Mouse (Mus musculus) kidney, adult 11 months (tissue): ENCODE measurements around the gene Pcnx.

Experiments used
- DNase-seq: peaks from one replicate; pipeline ENCODE4 v3.0.0; 2022

Gene Pcnx

DNA sequence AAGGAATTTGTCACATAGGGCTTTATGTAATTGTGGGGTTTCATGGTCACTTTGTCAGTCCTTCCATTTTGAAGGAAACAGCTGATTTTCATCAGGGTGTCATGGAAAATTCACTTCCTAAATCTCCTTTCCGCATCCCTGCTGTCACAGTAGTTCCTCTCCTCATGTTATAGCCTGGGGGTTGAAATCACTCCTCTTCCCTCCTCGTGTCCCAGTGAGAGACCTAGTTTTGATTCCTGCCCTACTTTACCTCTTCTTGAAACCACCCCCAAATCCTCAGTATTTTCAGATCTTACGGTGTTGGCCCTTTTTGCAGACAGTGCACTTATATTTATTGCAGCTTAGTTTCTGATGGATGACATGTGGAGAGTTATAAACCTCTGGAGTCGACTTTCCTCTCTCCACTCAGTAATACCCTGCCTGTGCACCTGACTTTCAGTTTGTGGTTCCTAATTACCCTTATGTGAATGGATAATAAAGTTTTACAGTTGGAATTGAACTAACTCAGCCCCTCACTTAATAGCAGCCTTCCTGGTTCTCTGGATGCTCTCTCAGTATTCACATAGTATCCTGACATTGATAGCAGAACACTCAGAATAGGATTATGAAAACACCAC, 48.0 kb downstream of the Pcnx start:
- DNase-seq = no peak

DNA sequence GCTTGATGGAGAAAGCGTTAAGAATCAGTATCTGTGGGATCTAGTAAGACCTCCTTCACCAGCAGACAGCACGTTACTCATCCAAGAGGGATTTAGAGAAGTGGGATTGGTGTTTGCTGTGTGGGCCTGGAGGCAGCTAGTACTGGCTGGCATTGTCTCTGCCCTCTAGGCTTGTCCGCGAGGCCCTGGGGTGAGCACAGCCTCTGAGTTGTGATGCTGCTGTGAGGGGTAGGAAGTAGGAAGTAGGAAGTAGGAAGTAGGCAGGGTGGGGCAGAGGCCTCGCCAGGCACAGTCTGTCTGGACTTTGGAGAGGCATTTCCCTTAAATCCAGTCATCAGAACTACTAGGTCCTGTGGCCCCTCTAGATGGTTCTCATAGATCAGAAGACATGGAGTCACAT, 50.6 kb downstream of the Pcnx start:
- DNase-seq = no peak

DNA sequence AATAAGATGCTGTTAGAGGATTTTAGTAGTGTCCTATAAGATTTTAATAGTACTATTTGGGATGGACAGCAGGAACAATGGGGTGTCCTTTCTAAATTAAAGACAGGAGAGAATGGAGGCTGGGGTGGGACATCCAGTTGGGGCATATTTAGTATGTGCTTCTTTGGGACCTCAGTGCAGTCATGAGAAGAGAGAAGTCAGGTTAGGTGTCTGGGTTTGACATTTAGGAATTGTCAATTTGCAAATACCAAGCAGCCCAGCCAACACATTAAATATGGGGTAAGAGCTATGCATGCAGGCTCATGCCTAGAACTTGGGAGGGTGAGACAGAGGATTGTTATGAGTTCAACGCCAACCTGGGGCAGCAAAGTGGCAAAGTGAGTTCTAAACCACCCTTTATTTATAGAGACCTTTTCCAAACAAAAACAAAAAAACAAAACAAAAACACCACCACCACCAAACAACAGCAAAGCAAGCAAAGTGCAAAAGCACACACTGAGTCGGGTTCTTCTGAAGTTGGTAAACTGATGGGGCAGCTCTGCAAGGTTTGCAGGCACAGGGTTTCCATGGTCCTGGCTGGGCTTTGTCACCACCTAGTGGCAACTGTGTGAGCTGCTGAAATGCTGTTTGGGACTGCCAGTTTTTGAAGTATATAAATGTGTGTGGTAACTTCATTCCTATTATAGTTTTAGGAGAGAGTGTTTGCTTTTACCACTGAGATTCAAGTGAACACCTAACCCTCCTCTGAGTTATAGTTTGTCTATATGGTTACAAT, 55.5 kb downstream of the Pcnx start:
- peak; percentile 49 for DNase-seq

DNA sequence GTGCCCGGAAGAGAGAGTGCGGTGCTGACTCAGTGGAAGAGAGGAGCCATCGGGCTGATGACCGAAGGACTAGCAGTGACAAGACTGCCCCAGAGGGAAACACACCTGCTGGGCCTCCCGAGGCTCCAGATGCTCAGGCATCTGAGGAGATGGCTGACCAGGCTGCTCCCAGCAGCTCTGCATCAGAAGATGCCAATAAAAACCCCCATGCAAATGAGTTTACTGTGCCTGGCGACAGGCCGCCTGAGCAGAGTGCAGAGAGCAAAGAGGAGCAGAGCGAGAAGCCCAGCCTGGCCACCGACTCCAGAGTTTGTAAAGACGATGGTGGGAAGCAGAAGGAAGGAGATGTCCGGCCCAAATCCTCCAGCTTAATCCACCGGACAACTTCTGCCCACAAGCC, 58.5 kb downstream of the Pcnx start:
- no peak for DNase-seq

DNA sequence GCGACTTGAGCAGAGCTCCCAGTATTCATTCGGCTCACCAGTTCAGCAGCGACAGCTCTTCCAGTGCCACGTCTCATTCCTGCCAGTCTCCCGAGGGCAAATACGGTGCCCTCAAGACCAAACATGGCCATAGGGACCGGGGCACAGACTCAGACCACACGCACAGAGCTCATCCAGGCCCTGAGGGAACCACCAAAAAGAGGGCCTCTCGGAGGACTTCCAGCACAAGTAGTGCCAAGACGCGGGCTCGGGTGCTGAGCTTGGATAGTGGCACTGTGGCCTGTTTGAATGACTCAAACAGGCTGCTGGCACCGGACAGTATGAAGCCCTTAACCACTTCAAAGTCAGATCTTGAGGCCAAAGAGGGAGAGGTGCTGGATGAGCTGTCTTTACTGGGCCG, 59.1 kb downstream of the Pcnx start:
- DNase-seq = no peak

DNA sequence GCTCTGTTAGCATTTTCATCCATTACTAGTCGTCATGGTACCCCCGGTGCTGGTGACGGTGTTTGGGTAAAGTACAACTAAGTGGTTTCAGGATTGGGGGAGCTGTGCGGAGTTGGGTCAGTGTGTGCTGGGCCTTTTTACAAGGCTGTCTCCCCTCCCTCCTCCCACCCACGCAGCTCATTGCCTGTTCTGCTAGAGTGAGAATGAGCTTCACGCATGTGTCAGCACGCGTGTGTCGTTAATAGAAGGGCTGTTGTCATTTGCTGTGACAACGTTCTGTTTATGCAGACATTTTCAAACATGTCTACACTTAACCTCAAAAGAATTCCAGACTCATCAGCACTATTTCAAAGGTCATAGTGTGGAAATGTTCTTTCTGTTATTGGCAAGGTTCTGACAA, 60.2 kb downstream of the Pcnx start:
- no peak for DNase-seq

DNA sequence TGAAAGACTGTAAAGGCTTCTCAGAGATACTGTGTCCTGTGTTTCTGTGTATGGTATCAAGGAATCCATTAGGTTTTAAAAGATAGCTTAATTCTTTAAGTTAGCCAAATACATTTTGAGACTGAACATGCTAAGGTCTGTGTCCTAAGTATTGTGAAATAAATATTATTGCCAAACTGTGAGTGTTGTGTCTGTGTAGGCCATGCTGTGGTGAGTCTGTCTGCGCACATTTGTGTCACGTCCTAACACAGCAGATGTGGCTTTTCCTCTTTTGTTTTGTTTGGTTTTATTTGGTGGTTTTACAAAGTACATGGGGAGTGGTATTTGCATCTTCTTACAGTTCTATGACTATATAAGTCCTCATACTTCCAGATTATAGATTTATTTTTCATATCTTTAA, 60.8 kb downstream of the Pcnx start:
- DNase-seq = no peak

DNA sequence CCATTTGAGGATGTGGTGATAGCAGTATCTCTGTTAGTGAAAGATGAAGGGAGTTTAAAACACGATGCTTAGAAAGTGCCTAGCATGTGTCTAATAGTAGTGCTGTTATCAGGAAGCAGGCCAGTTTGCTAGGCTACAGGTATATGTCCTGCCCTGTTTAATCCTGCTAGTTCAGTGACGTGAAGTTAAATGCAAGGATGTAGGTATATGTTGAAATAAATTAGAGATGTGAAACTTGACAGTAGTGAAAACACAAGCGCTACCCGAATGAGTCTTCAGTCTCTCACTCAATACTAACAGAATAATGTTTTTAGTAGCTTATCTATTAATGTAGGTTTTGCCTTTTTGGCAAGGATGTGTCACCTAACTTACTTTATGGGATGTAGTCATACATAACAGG, 62.0 kb downstream of the Pcnx start:
- no peak for DNase-seq

DNA sequence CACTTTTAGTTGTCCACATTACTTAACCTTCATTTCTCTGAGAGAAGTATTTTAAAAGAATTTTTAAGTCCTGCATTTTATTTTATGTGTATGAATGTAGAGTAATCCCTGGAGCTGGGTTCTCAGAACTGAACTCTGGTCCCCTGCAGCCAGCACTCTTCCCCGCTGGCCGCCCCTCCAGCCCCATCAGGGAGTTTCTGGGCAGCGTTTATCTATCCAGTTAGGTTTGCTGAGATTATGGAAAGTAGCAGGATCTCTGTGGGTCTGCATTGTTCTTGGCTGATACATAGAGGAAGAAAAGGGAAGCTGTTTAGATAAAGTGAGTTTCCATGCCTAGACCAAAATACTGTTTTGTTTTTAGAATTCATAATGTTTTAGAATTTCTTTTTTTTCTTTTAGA, 63.0 kb downstream of the Pcnx start:
- no peak for DNase-seq

DNA sequence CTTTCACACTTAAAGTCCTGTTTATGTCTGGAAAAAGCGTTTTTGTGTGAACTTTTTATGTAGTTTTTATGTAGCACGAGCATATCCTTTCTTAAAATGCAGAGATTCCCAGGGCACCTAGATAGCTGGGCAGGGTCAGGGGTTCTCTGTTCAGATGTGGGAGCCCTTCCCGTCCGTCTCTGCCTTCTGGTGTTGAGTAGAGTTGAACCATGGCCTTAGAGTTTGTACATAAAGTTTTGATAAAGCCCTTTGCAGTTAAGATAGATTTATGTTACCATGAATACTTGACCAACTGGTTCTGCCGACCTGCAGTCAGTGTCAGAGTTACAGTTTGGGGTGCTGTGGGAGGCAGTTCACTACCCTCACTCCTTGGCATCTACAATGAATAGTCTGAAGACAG, 67.3 kb downstream of the Pcnx start:
- no peak for DNase-seq

DNA sequence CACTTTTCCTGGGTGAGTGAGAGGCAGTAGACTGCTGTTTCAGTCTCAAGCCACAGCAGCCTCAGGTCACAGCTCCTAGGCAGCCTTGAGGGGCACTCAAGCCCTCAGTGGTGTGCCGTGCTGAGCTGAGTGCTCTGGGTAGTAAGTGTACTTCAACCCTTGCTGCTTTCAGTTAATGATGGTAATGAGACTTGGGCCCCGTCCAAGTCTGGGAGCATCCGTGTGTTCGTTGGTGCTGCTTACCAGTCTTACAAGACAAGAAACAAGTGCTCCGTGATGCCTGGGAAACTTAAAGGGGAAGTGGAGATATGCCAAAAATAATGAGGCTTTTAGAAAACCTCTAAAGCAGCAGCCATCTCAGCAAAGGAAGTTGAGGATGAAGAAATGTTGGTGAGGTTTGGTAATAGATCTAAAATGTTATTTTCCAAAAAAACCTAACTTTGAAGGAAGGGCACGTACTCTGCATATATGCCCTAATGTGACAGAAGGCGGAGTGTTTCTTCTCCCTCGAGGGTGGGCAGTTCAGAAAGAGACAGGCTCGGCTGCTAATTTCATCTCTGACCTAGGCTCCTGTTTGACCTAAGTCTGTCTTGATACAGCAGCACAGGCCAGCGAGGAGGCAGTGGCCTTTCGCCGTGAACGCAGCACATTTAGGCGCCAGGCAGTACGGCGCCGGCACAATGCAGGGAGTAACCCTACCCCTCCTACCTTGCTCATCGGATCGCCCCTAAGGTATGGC, 68.0 kb downstream of the Pcnx start:
- peak; percentile 76 for DNase-seq

DNA sequence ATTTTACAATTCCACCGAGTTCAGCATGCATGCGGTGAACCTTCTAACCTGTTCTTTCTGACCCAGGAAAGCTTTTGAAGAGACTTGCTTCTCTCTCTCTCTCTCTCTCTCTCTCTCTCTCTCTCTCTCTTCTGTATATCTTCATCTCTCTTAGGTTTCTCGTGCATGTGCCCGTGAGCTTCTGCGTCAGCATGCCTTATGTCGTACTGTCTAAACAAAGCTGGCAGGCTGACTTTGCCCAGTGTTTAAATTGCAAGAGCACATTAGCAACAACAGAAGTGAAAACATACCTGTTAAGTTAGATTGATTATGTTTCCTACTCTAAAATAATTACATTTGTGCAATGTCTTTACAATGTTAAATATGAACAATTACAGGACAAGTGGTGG, 68.6 kb downstream of the Pcnx start:
- no peak for DNase-seq

DNA sequence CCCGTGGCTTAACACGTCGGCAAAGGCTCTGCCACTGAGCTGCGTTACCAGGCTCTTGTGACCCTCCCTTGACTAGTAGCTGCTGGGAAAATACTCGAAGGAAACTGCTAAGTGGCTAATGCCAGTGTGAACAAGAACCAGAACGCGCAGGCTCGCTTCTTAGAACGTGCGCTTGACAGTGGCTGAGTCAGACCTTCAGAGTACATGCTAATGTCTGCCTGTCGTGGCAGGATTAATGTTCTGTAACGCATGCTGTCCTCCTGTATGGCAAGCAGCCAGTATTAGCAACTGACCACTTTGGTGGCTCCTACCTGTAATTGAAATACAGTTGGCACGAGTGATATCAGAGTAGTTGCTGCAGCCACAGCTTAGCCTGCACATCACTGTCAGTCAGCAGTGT, 72.2 kb downstream of the Pcnx start:
- peak; percentile 28 for DNase-seq

DNA sequence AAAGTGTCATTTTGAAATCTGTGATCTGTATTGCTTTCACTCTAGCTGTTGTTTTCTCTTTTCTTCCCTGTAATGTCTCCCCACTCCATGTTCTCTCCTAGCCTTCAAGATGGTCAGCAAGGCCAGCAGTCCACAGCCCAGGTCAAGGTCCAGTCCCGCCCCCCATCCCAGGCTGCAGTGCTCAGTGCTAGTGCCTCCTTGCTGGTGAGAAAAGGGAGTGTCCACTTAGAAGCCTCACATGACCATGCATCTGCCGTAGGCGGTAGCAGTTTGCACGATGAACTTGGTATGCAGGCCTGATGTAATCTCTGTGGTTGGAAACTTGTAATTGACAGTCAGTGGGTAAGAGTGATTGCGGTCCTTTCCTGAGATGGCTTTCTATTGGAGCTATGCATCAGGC, 73.6 kb downstream of the Pcnx start:
- peak; percentile 83 for DNase-seq

DNA sequence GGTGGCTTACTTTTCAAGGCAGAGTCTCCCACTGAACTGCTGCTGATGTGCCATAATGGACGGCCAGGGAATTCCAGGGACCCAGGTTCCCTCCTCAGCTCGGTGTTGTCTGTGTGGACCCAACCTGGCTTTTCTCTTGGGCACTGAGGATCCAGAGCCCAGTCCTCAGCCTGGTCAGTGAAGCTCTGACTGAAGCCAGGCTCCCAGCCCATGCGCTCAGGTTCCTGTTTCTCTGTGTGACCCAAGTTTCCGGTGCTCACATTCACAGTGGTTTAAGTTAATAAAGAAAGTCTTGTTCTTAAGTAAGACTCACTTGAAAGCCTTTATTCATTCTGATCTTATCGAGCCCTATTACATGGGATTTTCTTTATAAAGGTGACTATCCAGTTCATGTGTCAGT, 74.7 kb downstream of the Pcnx start:
- no peak for DNase-seq

DNA sequence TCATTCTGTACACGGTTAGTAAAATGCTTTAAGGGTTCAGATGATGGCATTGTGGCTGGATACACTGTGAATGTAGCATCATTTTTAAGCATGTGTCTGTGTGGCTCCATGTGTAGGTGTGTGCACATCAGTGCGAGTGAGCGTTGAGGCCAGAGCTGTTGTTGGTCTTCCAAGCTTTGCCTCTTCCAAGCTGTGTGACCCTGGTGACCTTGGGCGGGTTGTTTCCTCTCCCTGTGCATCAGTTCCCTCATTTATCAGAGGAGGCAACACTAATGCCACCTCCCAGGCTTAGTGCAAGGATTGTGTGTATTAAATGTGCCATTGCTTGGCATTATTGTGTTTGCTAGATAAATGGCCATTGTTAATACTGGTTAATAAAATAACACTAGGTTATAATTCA, 76.2 kb downstream of the Pcnx start:
- no peak for DNase-seq

DNA sequence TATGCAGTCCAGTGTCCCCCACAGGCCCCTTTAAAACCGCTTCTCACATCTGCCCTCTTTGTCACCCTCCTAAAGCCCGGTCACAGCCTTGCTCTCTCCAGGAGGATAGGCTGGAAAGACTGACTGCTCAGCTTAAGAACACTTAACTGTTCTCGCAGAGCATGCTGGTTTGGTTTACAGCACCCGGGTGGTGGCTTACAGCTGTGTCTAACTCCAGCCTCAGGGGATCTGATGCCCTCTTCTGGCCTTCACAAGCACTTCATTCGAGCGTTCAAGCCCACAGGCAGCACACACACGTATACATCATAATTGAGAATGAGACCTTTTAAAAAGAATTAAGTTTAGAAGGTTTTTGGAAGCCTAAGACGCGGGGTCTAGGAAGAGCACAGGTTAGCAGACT, 81.4 kb downstream of the Pcnx start:
- DNase-seq = no peak

DNA sequence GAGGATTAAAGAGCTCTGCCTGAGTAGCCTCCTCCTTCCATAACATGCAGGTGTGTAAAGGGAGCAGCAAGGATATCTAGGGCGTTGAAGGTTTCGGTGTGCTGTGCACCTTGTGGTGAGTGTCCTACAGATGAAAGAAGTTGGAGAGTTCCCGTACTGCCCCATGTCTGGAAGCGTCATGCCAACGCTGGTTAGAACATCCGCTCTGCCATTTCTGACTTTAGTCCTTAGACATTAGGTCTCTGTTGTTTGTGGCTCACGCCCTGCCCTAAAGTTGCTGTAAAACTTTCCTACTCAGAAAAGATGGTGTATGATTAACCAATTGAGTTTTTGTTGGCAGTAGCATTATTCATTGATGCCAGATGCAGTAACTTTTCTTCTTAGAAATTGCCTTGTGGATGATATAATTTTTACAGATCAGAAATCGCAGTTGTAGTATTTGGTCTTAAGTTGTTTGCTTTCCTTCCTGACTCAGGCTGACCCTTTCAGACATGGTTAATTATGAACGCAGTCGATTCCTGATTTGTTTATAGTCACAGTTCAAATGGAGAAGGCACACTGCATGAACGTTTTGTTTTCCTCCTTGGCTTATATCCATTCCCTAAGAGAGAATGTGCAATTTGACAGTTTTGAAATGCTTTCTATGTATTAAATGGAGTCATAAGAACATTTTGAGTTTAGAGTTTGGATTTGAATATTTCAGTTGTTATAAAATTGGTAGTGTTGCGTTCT, 83.7 kb downstream of the Pcnx start:
- DNase-seq = peak; percentile 21

DNA sequence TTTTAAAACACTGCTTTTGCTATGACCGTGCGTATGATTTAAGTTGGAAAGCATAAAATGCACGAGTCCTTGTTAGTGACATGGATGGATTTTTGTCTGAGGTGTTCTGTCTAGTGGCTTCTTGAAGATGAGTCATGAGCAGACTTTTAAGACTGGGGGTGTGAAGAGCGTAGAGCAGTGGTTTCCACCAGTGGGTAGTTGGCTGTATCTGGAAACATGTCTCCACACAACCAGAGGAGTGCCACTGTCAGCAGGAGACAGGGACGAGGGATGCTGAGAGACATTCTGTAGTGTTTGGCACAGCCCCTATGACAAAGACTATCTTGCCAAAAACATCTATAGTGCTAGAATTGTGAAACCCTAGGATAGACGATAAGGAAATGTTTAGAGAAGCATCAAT, 89.2 kb downstream of the Pcnx start:
- DNase-seq = no peak

DNA sequence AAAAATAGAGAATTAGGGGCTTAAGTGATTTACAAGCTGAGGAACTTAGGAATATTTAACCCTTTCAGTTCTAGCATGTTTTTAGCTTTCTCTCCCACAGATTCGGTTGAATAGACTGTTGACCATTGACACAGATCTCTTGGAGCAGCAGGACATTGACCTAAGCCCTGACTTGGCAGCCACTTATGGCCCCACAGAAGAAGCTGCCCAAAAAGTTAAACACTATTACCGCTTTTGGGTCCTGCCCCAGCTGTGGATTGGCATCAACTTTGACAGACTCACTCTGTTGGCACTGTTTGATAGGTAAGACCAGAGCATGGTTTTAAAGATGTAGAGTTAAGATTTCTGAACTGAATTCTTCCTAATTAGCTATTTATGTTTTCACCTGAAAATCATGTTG, 90.2 kb downstream of the Pcnx start:
- DNase-seq = peak; percentile 17

DNA sequence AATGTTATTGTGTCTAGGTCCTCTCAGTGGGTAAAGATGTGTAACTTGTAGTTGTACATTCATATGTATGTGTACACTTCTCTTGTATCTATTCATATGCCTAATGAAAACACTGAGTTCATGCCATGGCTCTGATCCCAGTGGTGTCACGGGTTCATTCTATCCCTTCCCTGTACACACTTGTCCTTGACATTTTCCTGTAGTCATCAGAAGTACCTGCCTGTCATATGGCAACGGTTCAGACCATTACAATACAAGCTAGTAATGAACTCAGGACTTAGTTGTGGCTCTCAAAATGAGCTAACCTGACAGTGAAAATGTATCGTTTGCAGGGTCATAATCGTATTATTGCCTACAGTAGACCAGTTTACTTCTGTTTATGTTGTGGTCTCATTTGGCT, 98.5 kb downstream of the Pcnx start:
- DNase-seq = no peak

DNA sequence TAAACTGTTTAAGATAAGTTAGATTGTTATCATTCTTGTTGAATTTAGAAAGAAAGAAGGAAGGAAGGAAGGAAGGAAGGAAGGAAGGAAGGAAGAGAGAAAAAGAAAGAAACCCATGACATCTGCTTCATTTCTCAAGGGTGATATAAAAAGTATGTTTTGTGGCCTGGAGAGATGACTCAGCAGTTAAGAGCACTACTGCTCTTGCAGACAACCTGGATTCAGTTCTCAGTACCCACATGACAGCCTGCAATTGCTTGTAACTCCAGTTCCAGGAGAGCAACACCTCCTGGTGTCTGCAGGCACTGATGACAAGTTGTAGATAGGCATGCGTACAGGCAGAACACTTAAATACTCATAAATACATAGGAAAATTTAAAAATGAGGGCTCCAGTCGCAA, 105.6 kb downstream of the Pcnx start:
- DNase-seq = no peak

DNA sequence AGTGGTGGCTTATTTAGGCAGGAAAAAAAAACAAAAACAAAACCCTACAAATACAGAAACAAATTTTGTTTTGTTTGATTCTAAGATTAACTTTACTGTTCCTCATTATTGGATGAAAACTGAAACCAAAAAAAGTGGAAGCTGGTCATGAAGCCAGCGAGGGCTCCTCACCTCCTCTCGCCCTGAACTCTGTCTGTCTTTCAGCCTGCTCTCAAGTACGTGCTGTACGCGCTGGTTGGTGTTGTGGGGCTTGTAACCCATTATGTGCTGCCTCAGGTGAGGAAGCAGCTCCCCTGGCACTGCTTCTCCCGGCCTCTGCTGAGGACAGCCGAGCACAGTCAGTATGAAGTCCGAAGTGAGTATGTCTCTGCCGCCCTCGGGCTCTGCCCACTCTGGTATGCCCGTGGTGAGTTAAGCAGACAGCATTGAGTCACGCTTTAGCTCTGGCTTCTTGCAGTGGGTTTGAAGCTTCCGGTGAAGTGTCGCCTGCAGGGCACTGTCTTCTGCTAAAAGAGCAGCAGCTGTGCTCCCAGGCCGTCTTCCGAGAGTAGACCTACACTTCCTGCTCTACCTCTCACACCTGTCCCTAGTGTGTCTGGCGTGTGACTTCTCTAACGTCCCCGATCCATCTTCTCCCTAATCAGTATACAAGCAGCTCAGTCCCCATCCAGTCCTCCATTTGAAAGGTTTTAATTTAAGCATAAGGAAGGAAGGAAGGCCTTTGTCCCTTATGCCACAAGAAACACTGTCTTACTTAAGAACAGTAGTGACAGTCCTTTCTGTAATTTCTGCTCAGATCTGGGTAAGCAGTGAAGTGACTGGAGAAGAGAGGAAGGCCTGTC, 111.4 kb downstream of the Pcnx start:
- DNase-seq = no peak
